Mouse (Mus musculus) left cerebral cortex, postnatal 10 days (tissue): ENCODE data around the gene Olfml2b. TPM values are rescaled to one million over a fixed set of nuclear protein-coding genes. Genes with fewer than 3 reads are reported as not detected.
A peak's percentile ranks its signal among the peaks of the same experiment; 100 is the strongest.

Experiments
- DNase-seq, 2 experiments: peaks; one replicate each; pipeline ENCODE4 v3.0.0; 2021 to 2022; ENCODE audit warnings: low spot score in 2 of 2, mixed read lengths in 1 of 2; ENCODE audit errors: extremely low spot score in 1 of 2
- intact Hi-C: fragments of 180-260 bp; cut with DNase I; formaldehyde crosslinking; loops from one replicate; pipeline ENCODE4 v1.15.1; 2025
- total RNA-seq, 2 experiments: library from RNA; stranded (reverse); gene quantifications; 2 replicates each; pipeline ENCODE4 v1.2.3; 2021

The Olfml2b gene
- 1 to 10 TPM; 5.5 to 5.9 TPM for total RNA-seq

DNA sequence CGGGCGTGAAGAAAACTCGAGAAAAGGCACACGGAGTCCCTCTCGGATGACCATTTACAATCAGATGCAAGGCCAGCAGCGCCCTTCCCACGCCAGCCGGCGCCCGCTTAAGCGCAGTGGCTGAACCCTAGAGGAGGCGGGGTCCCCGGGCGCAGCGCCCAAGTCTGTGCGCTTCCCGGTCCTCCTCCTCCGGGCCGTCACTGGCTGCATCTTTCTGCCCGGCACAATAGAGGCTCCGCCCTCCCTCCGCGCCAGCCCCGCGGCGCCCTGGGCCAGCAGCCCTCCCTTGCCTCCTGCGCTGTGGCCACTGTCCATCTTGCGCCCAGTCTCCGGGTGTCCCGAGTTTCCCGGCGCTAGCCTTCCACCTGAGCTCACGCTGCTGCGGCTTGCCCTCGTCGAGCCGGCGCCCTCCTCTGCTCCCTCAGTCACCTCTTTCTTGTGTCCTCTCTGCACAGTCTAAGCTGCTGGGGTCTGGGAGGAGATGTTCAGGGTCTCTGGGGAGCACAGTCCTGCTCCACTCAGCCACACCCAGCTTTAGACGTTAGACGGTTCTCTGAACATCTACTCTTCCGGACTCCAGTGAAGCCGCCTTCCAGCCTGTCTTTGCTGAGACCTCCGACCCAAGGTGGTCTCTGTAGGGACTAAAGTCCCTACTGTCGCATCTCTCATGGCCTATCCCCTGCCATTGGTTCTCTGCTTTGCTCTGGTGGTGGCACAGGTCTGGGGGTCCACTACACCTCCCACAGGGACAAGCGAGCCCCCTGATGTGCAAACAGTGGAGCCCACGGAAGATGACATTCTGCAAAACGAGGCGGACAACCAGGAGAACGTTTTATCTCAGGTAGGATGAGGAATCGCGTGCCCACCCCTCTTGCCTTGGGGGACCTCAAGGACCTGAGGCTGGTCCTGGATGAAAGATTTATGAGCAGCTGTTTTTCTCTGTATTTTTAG lies at the start of gene Olfml2b:
Gene Olfml2b (plus strand): TSS at position 278 of the 951 bp plus-strand sequence.
- intact Hi-C loops: no loop called here
- DNase-seq: peak; percentile 68 to 90

DNA sequence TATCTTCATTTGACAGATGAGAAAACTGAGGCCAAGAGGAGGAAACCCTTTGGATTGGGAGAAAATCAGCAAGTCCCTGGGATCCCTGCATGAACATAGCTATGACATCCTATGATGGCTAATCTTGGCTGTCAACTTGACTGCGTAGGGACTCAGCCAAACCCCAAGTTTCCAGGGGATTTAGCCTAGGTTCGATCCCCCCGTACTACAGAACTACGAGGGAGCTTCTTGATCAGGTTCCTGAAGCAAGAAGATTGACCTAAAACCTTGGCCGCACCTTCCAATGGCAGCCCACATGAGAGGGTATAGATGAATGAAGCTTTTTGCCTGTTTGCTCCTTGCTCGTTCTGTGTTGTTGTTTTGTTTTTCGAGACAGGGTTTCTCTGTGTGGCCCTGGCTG lies 49.8 kb upstream of the Olfml2b start:
- DNase-seq: no peak

GRCm38 (mm10) chr1:170605228-170606001 lies 38.9 kb upstream of the Olfml2b start:
- no peak for DNase-seq
- intact Hi-C loops: no loop called here

More for the DNA sequence above, 49.8 kb upstream of the Olfml2b start:
- intact Hi-C loops: no loop called here

DNA sequence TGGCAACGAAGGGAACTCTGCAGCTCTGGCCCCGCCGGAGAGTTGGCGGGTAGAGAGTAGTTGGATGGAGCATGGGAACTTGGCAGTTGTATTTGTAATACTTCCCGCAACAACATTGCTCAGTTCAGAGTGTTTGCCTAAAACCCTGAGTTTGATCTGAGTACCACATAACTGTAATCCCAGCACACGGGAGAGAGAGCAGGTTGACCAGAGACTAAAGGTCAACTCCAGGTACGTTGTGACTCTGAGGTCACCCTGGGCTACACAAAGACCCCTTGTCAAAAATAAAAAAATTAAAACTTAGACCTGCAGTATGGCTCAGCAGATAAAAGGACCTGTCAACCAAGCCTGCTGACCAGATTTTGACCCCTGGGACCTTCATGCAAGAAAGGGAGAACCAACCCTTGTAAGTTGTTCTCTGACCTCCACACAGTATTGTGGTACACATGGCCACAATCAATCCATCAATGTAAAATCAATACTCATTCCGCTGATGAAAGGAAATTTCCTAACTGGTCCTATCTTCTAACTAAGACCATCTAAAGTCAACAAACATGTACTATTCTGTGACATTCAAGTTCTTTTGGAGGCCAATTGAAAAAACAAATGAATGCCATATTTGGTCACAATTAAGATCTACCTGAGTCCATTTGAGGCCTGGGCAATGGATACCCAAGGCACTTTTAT lies 37.0 kb upstream of the Olfml2b start:
- no peak for DNase-seq
- intact Hi-C loops: no loop called here

DNA sequence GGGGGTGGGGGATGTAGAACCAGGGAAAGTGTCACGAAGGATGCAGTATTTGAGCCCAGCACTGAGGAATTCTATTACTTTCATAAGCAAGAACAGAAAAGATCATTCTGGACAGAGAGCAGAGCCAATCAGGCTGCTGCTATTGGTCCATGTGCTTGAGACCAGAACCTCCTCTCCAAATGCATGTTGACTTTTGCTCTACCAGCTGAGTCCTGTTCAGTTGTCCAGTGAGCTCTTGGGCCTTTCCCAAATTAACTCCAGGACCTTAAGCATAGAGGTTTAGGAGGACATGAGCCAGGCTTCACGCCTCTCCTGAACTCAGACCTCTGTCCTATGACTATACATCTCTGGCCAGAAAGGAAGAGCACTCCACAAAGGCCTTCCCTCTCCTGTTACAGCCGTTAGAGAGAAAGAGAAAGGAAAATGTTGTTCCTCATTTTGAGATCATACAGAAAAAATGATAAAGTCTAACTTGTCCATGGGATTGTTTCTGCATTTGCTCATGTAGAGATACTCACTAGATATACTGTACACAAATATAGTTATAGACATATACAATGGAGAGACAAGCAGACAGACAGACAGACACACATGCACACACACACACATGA lies 35.8 kb upstream of the Olfml2b start:
- intact Hi-C loops: no loop called here
- DNase-seq: no peak

GRCm38 (mm10) chr1:170609872-170610271 lies 34.5 kb upstream of the Olfml2b start:
- intact Hi-C loops: loop anchor here (10.0 kb wide), 1 partner anchor 395 kb away; the partner anchor contains the start of gene Uhmk1
- DNase-seq: no peak

GRCm38 (mm10) chr1:170610289-170610688 lies 34.0 kb upstream of the Olfml2b start:
- DNase-seq: no peak
- intact Hi-C loops: loop anchor here (10.0 kb wide), 1 partner anchor 395 kb away; the partner anchor contains the start of gene Uhmk1

- intact Hi-C loops: loop anchor here (10.0 kb wide), 1 partner anchor 396 kb away; the partner anchor contains the start of gene Uhmk1
These were observed 33.6 kb upstream of the Olfml2b start for GRCm38 (mm10) chr1:170610695-170611094.

GRCm38 (mm10) chr1:170611631-170612030 lies 32.7 kb upstream of the Olfml2b start:
- intact Hi-C loops: loop anchor here (10.0 kb wide), 1 partner anchor 397 kb away; the partner anchor contains the start of gene Uhmk1
- DNase-seq: no peak

More at GRCm38 (mm10) chr1:170610695-170611094, 33.6 kb upstream of the Olfml2b start:
- no peak for DNase-seq

GRCm38 (mm10) chr1:170612968-170613872 lies 31.1 kb upstream of the Olfml2b start:
- peak; percentile 75 to 76 for DNase-seq
- intact Hi-C loops: loop anchor here (1.0 to 10.0 kb wide), 2 partner anchors 321 to 398 kb away; partner anchors contain the start of gene Uhmk1

GRCm38 (mm10) chr1:170619686-170620374 lies 24.5 kb upstream of the Olfml2b start:
- intact Hi-C loops: loop anchor here (10.0 kb wide), 1 partner anchor 405 kb away; the partner anchor contains the start of gene Uhmk1
- DNase-seq: no peak

- intact Hi-C loops: no loop called here
- DNase-seq: no peak
These were observed 21.4 kb upstream of the Olfml2b start for GRCm38 (mm10) chr1:170622934-170623333.

GRCm38 (mm10) chr1:170623432-170623831 lies 20.9 kb upstream of the Olfml2b start:
- intact Hi-C loops: no loop called here
- no peak for DNase-seq

DNA sequence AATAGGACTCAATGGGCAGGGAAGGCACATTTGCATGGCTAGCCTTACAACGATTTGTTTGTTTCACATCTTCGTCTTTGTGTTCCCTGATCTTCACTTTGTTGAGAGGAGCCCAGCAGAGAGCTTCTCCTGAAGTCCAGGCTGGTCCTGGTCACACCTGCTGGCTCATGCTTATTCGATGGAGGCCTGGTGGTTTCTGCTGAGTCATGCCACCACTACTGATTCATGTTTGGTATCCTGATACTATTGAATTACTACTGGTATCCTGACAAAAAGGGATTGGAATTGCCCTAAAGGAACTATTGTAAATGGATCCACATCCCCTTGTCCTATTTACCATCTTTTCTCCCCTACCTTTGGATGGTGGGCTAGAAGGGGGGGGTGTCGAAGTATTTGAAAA lies 13.8 kb upstream of the Olfml2b start:
- intact Hi-C loops: no loop called here
- DNase-seq: no peak

- intact Hi-C loops: no loop called here
These were observed 12.8 kb upstream of the Olfml2b start for GRCm38 (mm10) chr1:170631571-170631970.

DNA sequence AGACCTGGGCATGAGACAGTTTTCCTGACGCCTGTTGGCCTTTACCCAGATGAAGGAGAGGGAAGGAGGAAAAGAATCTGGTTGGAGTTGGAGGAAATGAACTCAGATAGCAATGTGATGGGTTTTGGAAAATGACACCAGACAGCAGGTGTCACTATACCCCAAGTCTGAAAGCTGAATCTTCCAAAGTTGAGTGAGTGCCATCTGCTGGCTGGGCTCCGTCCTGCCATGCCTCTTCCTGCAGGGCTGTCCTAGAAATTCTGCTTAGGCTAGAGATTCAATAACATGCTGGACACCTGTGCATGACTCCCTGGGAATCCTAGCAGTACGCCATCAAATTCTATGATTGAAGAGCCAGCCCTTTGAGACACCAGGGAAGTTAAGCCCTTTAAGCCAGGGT lies 11.9 kb upstream of the Olfml2b start:
- DNase-seq: peak; percentile 81 to 84
- intact Hi-C loops: loop anchor here (2.0 kb wide), 1 partner anchor 208 kb away; no protein-coding TSS in a partner anchor

More at GRCm38 (mm10) chr1:170631571-170631970, 12.8 kb upstream of the Olfml2b start:
- no peak for DNase-seq
